Mouse (Mus musculus): ENCODE results near the gene Fam120c. TPM values are rescaled to one million over a fixed set of nuclear protein-coding genes. Genes with fewer than 3 reads are reported as not detected.

Gene Fam120c
- polyA plus RNA-seq, 1 experiment from 2014 or later: 3.8 TPM

- no peak for DNase-seq (ENCODE audit: low spot score, missing footprints)
- Histone ChIP-seq H3K27me3 (ENCODE audit: control insufficient read depth, insufficient read depth, low read length) (no peaks in the 10 kb centered on the region), H3K9me3 (ENCODE audit: control insufficient read depth, low read length) (no peaks in the 10 kb centered on the region), H3K36me3 (ENCODE audit: control insufficient read depth, insufficient read depth, low read length) (no peaks in the 10 kb centered on the region), H3K27ac (ENCODE audit: low read depth, low read length) (no peak overlapping the region), H3K4me1 (ENCODE audit: control insufficient read depth, insufficient read depth, low read length) (no peaks in the 10 kb centered on the region), H3K9ac (ENCODE audit: low read length) (no peak overlapping the region), H3K4me2 (no peak overlapping the region), H3K4me3 (ENCODE audit: low read depth, low read length) (no peak overlapping the region)
- 76% methylated on average over 3 of the region's 3 CpGs for WGBS
- no peak for ATAC-seq (ENCODE audit: low FRiP score)
Measured at GRCm38 (mm10) chrX:151513066-151513465, 169.1 kb downstream of the Fam120c start.

GRCm38 (mm10) chrX:151513694-151514093, 169.7 kb downstream of the Fam120c start:
- Histone ChIP-seq H3K9me3 (ENCODE audit: control insufficient read depth, low read length) (no peaks in the 10 kb centered on the region), H3K27me3 (ENCODE audit: control insufficient read depth, insufficient read depth, low read length) (no peaks in the 10 kb centered on the region), H3K4me2 (no peak overlapping the region), H3K27ac (ENCODE audit: low read depth, low read length) (no peak overlapping the region), H3K4me3 (ENCODE audit: low read depth, low read length) (no peak overlapping the region), H3K9ac (ENCODE audit: low read length) (no peak overlapping the region), H3K36me3 (ENCODE audit: control insufficient read depth, insufficient read depth, low read length) (no peaks in the 10 kb centered on the region), H3K4me1 (ENCODE audit: control insufficient read depth, insufficient read depth, low read length) (no peaks in the 10 kb centered on the region)
- DNase-seq (ENCODE audit: low spot score, missing footprints) (no peak), ATAC-seq (ENCODE audit: low FRiP score) (no peak)
- 85% methylated on average over 2 of the region's 2 CpGs for WGBS

- Histone ChIP-seq H3K4me1 (ENCODE audit: control insufficient read depth, insufficient read depth, low read length) (peaks cover 2% of the 10 kb centered on the region; the same call in 1 of the 2 replicates), H3K4me2 (no peak overlapping the region), H3K9ac (ENCODE audit: low read length) (no peak overlapping the region), H3K27me3 (ENCODE audit: control insufficient read depth, insufficient read depth, low read length) (no peaks in the 10 kb centered on the region), H3K9me3 (ENCODE audit: control insufficient read depth, low read length) (no peaks in the 10 kb centered on the region), H3K36me3 (ENCODE audit: control insufficient read depth, insufficient read depth, low read length) (no peaks in the 10 kb centered on the region), H3K27ac (ENCODE audit: low read depth, low read length) (no peak overlapping the region), H3K4me3 (ENCODE audit: low read depth, low read length) (no peak overlapping the region)
- no peak for DNase-seq (ENCODE audit: low spot score, missing footprints)
- WGBS: 74% methylated on average over 1 of the region's 1 CpGs
- ATAC-seq (ENCODE audit: low FRiP score): no peak
Measured at GRCm38 (mm10) chrX:151518181-151518580, 174.2 kb downstream of the Fam120c start.

GRCm38 (mm10) chrX:151520127-151520457, 176.1 kb downstream of the Fam120c start:
- Histone ChIP-seq H3K9me3 (ENCODE audit: control insufficient read depth, low read length) (no peaks in the 10 kb centered on the region), H3K27me3 (ENCODE audit: control insufficient read depth, insufficient read depth, low read length) (no peaks in the 10 kb centered on the region), H3K4me3 (ENCODE audit: low read depth, low read length) (peak overlapping the region; percentile 49), H3K36me3 (ENCODE audit: control insufficient read depth, insufficient read depth, low read length) (no peaks in the 10 kb centered on the region), H3K9ac (ENCODE audit: low read length) (peak overlapping the region; percentile 61), H3K27ac (ENCODE audit: low read depth, low read length) (peak overlapping the region; percentile 95), H3K4me1 (ENCODE audit: control insufficient read depth, insufficient read depth, low read length) (peaks cover 2% of the 10 kb centered on the region; the same call in 1 of the 2 replicates), H3K4me2 (peak overlapping the region; percentile 30; the same call in 1 of the 2 replicates)
- no peak for DNase-seq (ENCODE audit: low spot score, missing footprints)
- ATAC-seq (ENCODE audit: low FRiP score): no peak; the same call in 1 of the 2 replicates
- WGBS: 12% methylated on average over 17 of the region's 17 CpGs

- Histone ChIP-seq H3K4me1 (ENCODE audit: control insufficient read depth, insufficient read depth, low read length) (peaks cover 2% of the 10 kb centered on the region; the same call in 1 of the 2 replicates), H3K9me3 (ENCODE audit: control insufficient read depth, low read length) (no peaks in the 10 kb centered on the region), H3K36me3 (ENCODE audit: control insufficient read depth, insufficient read depth, low read length) (no peaks in the 10 kb centered on the region), H3K27me3 (ENCODE audit: control insufficient read depth, insufficient read depth, low read length) (no peaks in the 10 kb centered on the region), H3K4me3 (ENCODE audit: low read depth, low read length) (peak within 1 kb of the TSS; percentile 49), H3K27ac (ENCODE audit: low read depth, low read length) (peak within 1 kb of the TSS; percentile 95), H3K9ac (ENCODE audit: low read length) (peak within 1 kb of the TSS; percentile 80), H3K4me2 (peak within 1 kb of the TSS; percentile 56)
- 12% methylated on average over 67 of the region's 68 CpGs for WGBS
- ATAC-seq (ENCODE audit: low FRiP score): peak; percentile 96
- DNase-seq (ENCODE audit: low spot score, missing footprints): peak; percentile 98
Measured at GRCm38 (mm10) chrX:151520458-151521322, 176.7 kb downstream of the Fam120c start, which contains the start of gene Phf8. Gene Phf8, plus strand, starts transcription at chrX:151520672.

Other genes with a start within 250 kb of the Fam120c start
- gene Tsr2, start 247.6 kb upstream of the Fam120c start, polyA plus RNA-seq (2014; fragmentation: Nextera tagmentation; extraction: Ambion mirVana): 45.7 and 45.8 TPM in 2 replicates
- gene Wnk3, start 146.1 kb upstream of the Fam120c start, polyA plus RNA-seq (2014; fragmentation: Nextera tagmentation; extraction: Ambion mirVana): 12.6 and 15.8 TPM in 2 replicates
- 32.7 and 33.4 TPM in 2 replicates for gene Phf8, start 176.5 kb downstream of the Fam120c start, polyA plus RNA-seq (2014; fragmentation: Nextera tagmentation; extraction: Ambion mirVana)